Mouse (Mus musculus): ENCODE results near the gene Jade2. TPM values are rescaled to one million over a fixed set of nuclear protein-coding genes. Genes with fewer than 3 reads are reported as not detected.
A peak's percentile ranks its signal among the peaks of the same experiment; 100 is the strongest.

Gene Jade2
- polyA plus RNA-seq, 1 experiment from 2014 or later, result 0.21 TPM

DNA sequence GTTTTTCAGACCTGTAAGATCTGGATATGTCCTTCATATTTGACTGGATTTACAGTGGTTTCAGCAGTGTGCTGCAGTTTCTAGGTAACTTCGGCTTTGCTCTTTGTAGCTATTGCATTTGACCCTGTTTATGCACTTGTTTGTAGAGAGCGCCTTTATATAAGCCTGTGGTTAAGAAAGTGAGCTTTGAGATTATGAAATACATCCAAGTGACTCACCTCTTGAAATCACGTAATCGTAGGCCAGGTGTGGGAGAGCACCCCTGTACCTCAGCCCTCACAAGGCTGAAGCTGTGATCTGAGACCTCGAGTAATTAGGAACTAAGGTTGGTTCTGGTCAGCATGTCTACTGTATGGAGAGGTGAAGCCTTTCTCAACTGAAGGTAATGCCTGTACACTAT is 80.0 kb downstream of the Jade2 start:
- no peaks in the 10 kb centered on the region for H3K4me1 ChIP-seq (ENCODE audit: control insufficient read depth, insufficient read depth, low read length)
- H3K27me3 ChIP-seq (ENCODE audit: control insufficient read depth, insufficient read depth, low read length), result no peaks in the 10 kb centered on the region
- no peak overlapping the region for H3K9ac ChIP-seq (ENCODE audit: low read depth, low read length)
- H3K9me3 ChIP-seq (replicated peaks; ENCODE audit: control insufficient read depth, low read length), result no peaks in the 10 kb centered on the region
- ATAC-seq (replicated peaks; ENCODE audit: insufficient number of reproducible peaks, low FRiP score, low TSS enrichment), result no peak
- no peak overlapping the region for H3K4me3 ChIP-seq (ENCODE audit: low read depth, low read length)
- no peak overlapping the region for H3K4me2 ChIP-seq
- WGBS (ENCODE audit: insufficient replicate concordance), result 89% methylated on average over 5 of the region's 5 CpGs
- H3K27ac ChIP-seq (ENCODE audit: low read depth, low read length), result no peak overlapping the region
- peaks cover 7% of the 10 kb centered on the region for H3K36me3 ChIP-seq (ENCODE audit: control insufficient read depth, insufficient read depth, low read length)

DNA sequence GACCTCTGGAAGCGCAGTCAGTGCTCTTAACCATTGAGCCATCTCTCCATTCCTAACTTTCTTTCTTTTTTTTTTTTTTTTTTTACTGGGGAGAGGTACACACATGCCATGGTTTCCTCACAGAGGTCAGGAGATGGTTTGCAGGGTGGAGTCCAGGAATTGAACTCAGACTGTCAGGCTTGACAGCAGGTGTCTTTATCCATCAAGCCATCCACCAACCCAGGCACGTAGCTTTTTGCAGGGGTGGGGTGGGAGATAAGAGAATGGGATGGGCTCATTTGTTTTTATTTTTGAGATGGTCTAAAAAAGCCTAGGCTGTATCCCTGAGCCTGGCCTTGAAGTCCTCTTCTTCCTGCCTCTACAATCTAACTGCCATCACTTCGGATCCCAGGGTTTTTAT is 81.9 kb downstream of the Jade2 start:
- peaks cover 5% of the 10 kb centered on the region for H3K36me3 ChIP-seq (ENCODE audit: control insufficient read depth, insufficient read depth, low read length)
- WGBS (ENCODE audit: insufficient replicate concordance), result 86% methylated on average over 3 of the region's 3 CpGs

DNA sequence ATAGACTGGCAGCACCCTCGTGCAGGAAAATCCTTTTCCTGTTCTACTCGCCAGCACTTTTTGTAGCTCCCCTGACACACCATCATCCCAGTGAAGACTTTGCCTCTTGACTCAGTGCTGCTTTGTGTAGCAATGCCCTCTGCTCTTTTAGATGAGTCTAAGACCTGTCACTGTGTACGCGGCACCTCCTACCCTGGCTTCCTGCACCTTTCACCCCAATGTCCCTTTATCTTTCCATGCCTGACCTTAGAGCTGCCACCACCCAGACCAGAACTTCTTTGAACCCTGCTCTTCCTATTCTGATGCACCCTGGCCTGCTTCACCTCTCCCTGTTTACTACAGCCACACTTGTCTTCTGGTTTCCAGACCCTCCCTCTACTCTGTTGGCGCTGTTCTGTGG is 89.2 kb downstream of the Jade2 start:
- WGBS (ENCODE audit: insufficient replicate concordance), result 65% methylated on average over 5 of the region's 5 CpGs
- peaks cover 8% of the 10 kb centered on the region for H3K4me1 ChIP-seq (ENCODE audit: control insufficient read depth, insufficient read depth, low read length)
- no peak overlapping the region for H3K4me2 ChIP-seq
- H3K9me3 ChIP-seq (replicated peaks; ENCODE audit: control insufficient read depth, low read length), result no peaks in the 10 kb centered on the region
- no peaks in the 10 kb centered on the region for H3K27me3 ChIP-seq (ENCODE audit: control insufficient read depth, insufficient read depth, low read length)
- 0 out of 2 replicates have a peak overlapping the region, but pooled peaks have one; percentile 15 for H3K27ac ChIP-seq (ENCODE audit: low read depth, low read length)
- no peaks in the 10 kb centered on the region for H3K36me3 ChIP-seq (ENCODE audit: control insufficient read depth, insufficient read depth, low read length)
- no peak for ATAC-seq (replicated peaks; ENCODE audit: insufficient number of reproducible peaks, low FRiP score, low TSS enrichment)
- H3K9ac ChIP-seq (ENCODE audit: low read depth, low read length), result no peak overlapping the region
- H3K4me3 ChIP-seq (ENCODE audit: low read depth, low read length), result no peak overlapping the region

More for the DNA sequence above, 81.9 kb downstream of the Jade2 start:
- Histone ChIP-seq H3K27me3 (ENCODE audit: control insufficient read depth, insufficient read depth, low read length) (no peaks in the 10 kb centered on the region), H3K9me3 (replicated peaks; ENCODE audit: control insufficient read depth, low read length) (no peaks in the 10 kb centered on the region), H3K4me2 (no peak overlapping the region), H3K27ac (ENCODE audit: low read depth, low read length) (no peak overlapping the region), H3K4me3 (ENCODE audit: low read depth, low read length) (no peak overlapping the region), H3K4me1 (ENCODE audit: control insufficient read depth, insufficient read depth, low read length) (no peaks in the 10 kb centered on the region), H3K9ac (ENCODE audit: low read depth, low read length) (no peak overlapping the region)
- no peak for ATAC-seq (replicated peaks; ENCODE audit: insufficient number of reproducible peaks, low FRiP score, low TSS enrichment)

DNA sequence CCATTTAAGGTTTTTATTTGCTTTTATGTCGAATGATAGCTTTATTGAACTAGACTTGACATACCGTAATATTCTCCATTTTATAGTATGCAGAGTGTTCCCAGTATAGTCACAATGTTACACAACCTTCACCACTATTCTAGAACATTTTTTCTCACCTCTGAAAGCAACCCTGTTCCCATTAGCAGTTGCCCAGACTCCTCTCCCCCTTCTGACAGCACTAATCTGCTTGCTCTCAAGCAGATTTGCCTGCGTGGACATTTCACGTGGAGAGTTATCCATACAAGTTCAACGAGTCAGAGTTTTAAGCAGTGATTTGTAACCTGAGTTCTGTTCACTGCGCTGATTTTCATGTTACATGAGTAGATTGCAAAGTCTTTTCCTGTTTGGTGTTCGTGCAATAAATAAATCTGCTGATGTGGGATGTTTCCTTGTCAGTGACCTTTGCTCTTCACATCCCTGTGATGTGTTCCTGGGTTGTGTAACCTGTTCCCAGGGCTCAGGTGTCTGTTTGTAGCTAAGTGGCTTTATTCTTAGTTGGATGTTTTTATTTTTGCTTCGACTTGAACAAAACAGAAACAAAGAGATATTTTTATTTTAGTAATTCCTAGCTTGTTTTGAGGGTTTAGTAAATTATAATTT is 89.8 kb downstream of the Jade2 start:
- ATAC-seq (replicated peaks; ENCODE audit: insufficient number of reproducible peaks, low FRiP score, low TSS enrichment), result no peak
- H3K4me2 ChIP-seq, result no peak overlapping the region
- H3K27ac ChIP-seq (ENCODE audit: low read depth, low read length), result no peak overlapping the region
- no peaks in the 10 kb centered on the region for H3K36me3 ChIP-seq (ENCODE audit: control insufficient read depth, insufficient read depth, low read length)
- no peak overlapping the region for H3K9ac ChIP-seq (ENCODE audit: low read depth, low read length)
- 67% methylated on average over 8 of the region's 8 CpGs for whole genome bisulfite sequencing (ENCODE audit: insufficient replicate concordance)
- H3K27me3 ChIP-seq (ENCODE audit: control insufficient read depth, insufficient read depth, low read length), result no peaks in the 10 kb centered on the region
- no peak overlapping the region for H3K4me3 ChIP-seq (ENCODE audit: low read depth, low read length)
- H3K9me3 ChIP-seq (replicated peaks; ENCODE audit: control insufficient read depth, low read length), result no peaks in the 10 kb centered on the region
- H3K4me1 ChIP-seq (ENCODE audit: control insufficient read depth, insufficient read depth, low read length), result peaks cover 8% of the 10 kb centered on the region

DNA sequence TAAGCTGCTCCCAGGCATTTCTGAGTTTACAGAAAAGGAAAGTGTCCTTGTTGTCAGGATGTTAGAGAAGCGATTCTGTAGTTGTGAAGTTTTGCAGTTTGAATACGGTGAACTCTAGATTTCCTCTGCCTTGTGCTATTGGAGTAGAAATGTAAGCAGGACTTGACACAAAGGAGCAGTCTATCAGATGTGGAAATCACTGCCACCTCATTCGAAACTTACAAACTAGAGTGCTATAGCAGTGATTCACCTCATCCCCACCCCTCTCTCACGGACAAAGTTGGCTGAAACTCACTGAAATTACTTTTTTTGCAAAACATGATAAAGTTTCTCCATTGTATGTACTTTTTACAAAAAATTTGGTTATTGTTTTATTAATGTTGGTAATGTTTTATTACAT is 92.6 kb downstream of the Jade2 start:
- H3K27me3 ChIP-seq (ENCODE audit: control insufficient read depth, insufficient read depth, low read length), result peaks cover 3% of the 10 kb centered on the region; the same call in 1 of the 2 replicates
- 77% methylated on average over 4 of the region's 4 CpGs for WGBS (ENCODE audit: insufficient replicate concordance)
- H3K4me2 ChIP-seq, result peak overlapping the region; percentile 87; the same call in 1 of the 2 replicates
- ATAC-seq (replicated peaks; ENCODE audit: insufficient number of reproducible peaks, low FRiP score, low TSS enrichment), result no peak
- H3K36me3 ChIP-seq (ENCODE audit: control insufficient read depth, insufficient read depth, low read length), result no peaks in the 10 kb centered on the region
- no peaks in the 10 kb centered on the region for H3K9me3 ChIP-seq (replicated peaks; ENCODE audit: control insufficient read depth, low read length)
- peak overlapping the region; percentile 99; the same call in 1 of the 2 replicates for H3K4me3 ChIP-seq (ENCODE audit: low read depth, low read length)
- H3K9ac ChIP-seq (ENCODE audit: low read depth, low read length), result no peak overlapping the region
- no peak overlapping the region for H3K27ac ChIP-seq (ENCODE audit: low read depth, low read length)
- H3K4me1 ChIP-seq (ENCODE audit: control insufficient read depth, insufficient read depth, low read length), result peaks cover 8% of the 10 kb centered on the region

DNA sequence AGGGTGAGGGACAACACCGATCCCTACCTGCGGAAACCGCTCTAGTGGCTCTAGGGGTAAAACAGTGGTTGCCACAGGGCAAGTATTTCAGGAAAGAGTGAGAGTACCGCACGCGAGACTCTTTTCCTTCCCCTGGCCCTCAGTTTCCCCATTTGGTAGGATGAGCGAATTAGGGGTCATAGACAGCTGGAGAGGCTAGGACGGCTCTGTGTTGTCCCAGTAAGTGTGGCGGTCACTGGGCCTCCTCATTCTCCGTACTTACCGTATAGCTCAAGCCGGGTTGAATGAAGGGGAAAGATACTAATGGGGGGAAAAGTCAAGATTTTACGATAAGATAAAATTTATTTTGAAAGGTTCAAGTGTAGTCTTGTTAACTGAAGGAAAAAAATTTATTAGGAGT is 93.5 kb downstream of the Jade2 start:
- H3K9ac ChIP-seq (ENCODE audit: low read depth, low read length), result peak overlapping the region; percentile 91
- H3K4me1 ChIP-seq (ENCODE audit: control insufficient read depth, insufficient read depth, low read length), result peaks cover 8% of the 10 kb centered on the region
- H3K27me3 ChIP-seq (ENCODE audit: control insufficient read depth, insufficient read depth, low read length), result peaks cover 3% of the 10 kb centered on the region; the same call in 1 of the 2 replicates
- no peaks in the 10 kb centered on the region for H3K9me3 ChIP-seq (replicated peaks; ENCODE audit: control insufficient read depth, low read length)
- peak overlapping the region; percentile 99 for H3K4me3 ChIP-seq (ENCODE audit: low read depth, low read length)
- no peak overlapping the region for H3K27ac ChIP-seq (ENCODE audit: low read depth, low read length)
- 5% methylated on average over 13 of the region's 13 CpGs for WGBS (ENCODE audit: insufficient replicate concordance)
- ATAC-seq (replicated peaks; ENCODE audit: insufficient number of reproducible peaks, low FRiP score, low TSS enrichment), result no peak
- H3K36me3 ChIP-seq (ENCODE audit: control insufficient read depth, insufficient read depth, low read length), result no peaks in the 10 kb centered on the region
- peak overlapping the region; percentile 87 for H3K4me2 ChIP-seq

Other genes starting within 250 kb of the Jade2 start
- 114 and 131 TPM in 2 replicates for gene Nhp2, start 237.9 kb downstream of the Jade2 start, polyA plus RNA-seq (2014; fragmentation: Nextera tagmentation; extraction: Ambion mirVana)
- gene Rmnd5b, start 221.8 kb downstream of the Jade2 start, polyA plus RNA-seq (2014; fragmentation: Nextera tagmentation; extraction: Ambion mirVana), result 29.7 and 32.2 TPM in 2 replicates
- gene N4bp3, start 206.8 kb downstream of the Jade2 start, polyA plus RNA-seq (2014; fragmentation: Nextera tagmentation; extraction: Ambion mirVana), result 4.2 and 6.4 TPM in 2 replicates
- gene D930048N14Rik, start 206.7 kb downstream of the Jade2 start, polyA plus RNA-seq (2014; fragmentation: Nextera tagmentation; extraction: Ambion mirVana), result 0.59 and 0.97 TPM in 2 replicates
- 69.5 and 72.7 TPM in 2 replicates for gene 0610009B22Rik, start 168.8 kb downstream of the Jade2 start, polyA plus RNA-seq (2014; fragmentation: Nextera tagmentation; extraction: Ambion mirVana)
- gene Sec24a, start 94.0 kb downstream of the Jade2 start, polyA plus RNA-seq (2014; fragmentation: Nextera tagmentation; extraction: Ambion mirVana), result 14.2 and 14.5 TPM in 2 replicates
- 132 and 136 TPM in 2 replicates for gene Sar1b, start 94.0 kb downstream of the Jade2 start, polyA plus RNA-seq (2014; fragmentation: Nextera tagmentation; extraction: Ambion mirVana)
- 78.3 and 82.1 TPM in 2 replicates for gene Cdkn2aipnl, start 110.0 kb upstream of the Jade2 start, polyA plus RNA-seq (2014; fragmentation: Nextera tagmentation; extraction: Ambion mirVana)
- gene Ube2b, start 143.1 kb upstream of the Jade2 start, polyA plus RNA-seq (2014; fragmentation: Nextera tagmentation; extraction: Ambion mirVana), result 163 and 172 TPM in 2 replicates
- 9.1 and 9.9 TPM in 2 replicates for gene Cdkl3, start 146.6 kb upstream of the Jade2 start, polyA plus RNA-seq (2014; fragmentation: Nextera tagmentation; extraction: Ambion mirVana)
- 77.1 and 78.3 TPM in 2 replicates for gene Ppp2ca, start 241.0 kb upstream of the Jade2 start, polyA plus RNA-seq (2014; fragmentation: Nextera tagmentation; extraction: Ambion mirVana)

Data from heart, embryonic 11.5 days (tissue).